Mouse (Mus musculus): ENCODE data around the gene Unc13c. TPM values are rescaled to one million over a fixed set of nuclear protein-coding genes. Genes with fewer than 3 reads are reported as not detected.

The Unc13c gene
- polyA plus RNA-seq, 1 experiment: 0.01 TPM

DNA sequence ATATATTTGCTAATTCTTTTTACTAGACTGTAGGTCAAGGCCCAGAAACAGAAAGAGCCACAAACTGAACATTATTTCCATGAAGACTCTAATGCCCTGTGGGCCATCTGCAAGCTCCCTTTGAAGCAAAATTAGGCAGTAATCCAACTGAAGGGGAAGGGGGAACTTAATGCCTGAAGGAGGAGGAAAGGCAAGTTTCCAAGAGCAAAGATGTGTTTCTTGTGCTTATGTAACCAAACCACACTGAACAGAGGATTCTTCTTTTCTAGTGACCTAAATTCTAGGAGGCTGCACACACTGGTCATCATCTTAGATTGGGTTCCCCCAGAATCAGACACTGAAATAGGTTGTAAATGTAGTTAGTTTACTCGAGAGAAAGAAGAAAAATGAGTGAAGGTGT, 85.6 kb downstream of the Unc13c start:
- Histone ChIP-seq H3K4me3 (ENCODE audit: low read depth, low read length) (no peak overlapping the region), H3K36me3 (ENCODE audit: control insufficient read depth, insufficient read depth, low read length) (no peaks in the 10 kb centered on the region), H3K4me1 (ENCODE audit: control insufficient read depth, insufficient read depth, insufficient read length, low read length) (no peaks in the 10 kb centered on the region), H3K27ac (ENCODE audit: insufficient read depth, low read depth, low read length) (no peak overlapping the region), H3K27me3 (ENCODE audit: control insufficient read depth, insufficient read depth, low read length) (no peaks in the 10 kb centered on the region)
- TF ChIP-seq CTCF (IDR thresholded peaks at IDR 0.05; ENCODE audit: extremely low read depth, insufficient read length, insufficient replicate concordance, low read depth, low read length) (no peak), POLR2A (IDR thresholded peaks at IDR 0.05; ENCODE audit: low read depth, low read length) (no peak)
- WGBS: 74% methylated on average over 1 of the region's 1 CpGs

DNA sequence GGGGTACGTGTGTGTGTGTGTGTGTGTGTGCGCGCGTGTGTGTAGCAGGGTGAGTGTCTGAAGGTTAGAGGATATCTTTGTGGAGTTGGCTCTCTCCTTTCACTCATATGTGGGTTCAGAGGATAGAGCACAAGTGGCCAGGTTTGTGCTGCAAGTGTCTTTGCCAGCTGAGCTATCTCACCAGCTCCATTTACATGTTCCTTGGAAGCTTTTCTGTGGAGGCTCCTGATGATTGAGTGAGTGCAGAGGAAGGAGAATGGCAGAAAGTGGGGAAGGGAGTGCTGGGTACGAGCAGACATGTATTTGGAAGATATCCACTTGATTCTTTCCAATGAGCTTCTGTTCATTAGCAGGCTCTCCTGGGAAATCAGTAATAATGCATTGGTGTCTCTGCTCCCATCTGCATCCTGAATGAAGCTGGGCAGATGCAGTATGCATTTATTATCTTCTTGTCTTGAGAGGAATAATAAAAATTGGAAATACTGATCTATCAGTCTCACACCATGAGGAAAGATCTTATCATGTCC, 86.3 kb downstream of the Unc13c start:
- TF ChIP-seq POLR2A (IDR thresholded peaks at IDR 0.05; ENCODE audit: low read depth, low read length) (no peak), CTCF (IDR thresholded peaks at IDR 0.05; ENCODE audit: extremely low read depth, insufficient read length, insufficient replicate concordance, low read depth, low read length) (no peak)
- Histone ChIP-seq H3K27ac (ENCODE audit: insufficient read depth, low read depth, low read length) (no peak overlapping the region), H3K4me3 (ENCODE audit: low read depth, low read length) (no peak overlapping the region), H3K4me1 (ENCODE audit: control insufficient read depth, insufficient read depth, insufficient read length, low read length) (no peaks in the 10 kb centered on the region), H3K36me3 (ENCODE audit: control insufficient read depth, insufficient read depth, low read length) (no peaks in the 10 kb centered on the region), H3K27me3 (ENCODE audit: control insufficient read depth, insufficient read depth, low read length) (no peaks in the 10 kb centered on the region)
- WGBS: 81% methylated on average over 5 of the region's 5 CpGs

DNA sequence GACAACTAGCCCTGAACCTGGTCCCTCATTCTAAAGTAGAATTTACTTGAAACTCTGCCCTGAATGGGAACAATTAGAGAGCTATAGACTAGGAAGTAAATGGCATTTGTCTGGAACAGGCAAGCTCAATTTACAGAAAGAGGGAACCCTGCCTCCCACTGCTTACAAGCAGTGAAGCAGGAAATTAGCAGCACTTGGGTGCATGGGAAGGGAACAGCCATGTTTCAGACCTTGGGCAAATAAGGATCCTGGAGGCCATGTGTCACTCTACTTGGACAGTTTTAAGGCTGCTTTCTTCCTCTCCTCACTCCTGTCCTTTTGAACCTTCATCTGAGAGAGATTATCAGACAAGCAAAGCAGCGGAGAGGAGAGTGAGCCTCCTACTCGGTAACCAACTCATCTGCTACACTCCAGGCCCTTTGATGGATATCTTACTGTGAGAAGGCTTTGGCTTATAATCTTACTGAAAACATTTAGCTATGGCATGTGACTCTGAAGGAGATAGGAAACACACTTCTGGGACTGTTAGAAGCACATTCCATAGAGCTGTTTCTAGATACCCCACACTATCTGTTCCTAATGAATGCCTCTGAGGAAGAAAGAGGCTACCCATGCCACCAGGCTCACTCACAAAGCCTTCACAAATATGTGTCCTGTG, 101.2 kb downstream of the Unc13c start:
- H3K4me3 ChIP-seq (ENCODE audit: low read depth, low read length): no peak overlapping the region
- H3K27ac ChIP-seq (ENCODE audit: insufficient read depth, low read depth, low read length): no peak overlapping the region
- no peaks in the 10 kb centered on the region for H3K36me3 ChIP-seq (ENCODE audit: control insufficient read depth, insufficient read depth, low read length)
- no peaks in the 10 kb centered on the region for H3K4me1 ChIP-seq (ENCODE audit: control insufficient read depth, insufficient read depth, insufficient read length, low read length)
- 51% methylated on average over 2 of the region's 2 CpGs for WGBS
- no peak for TF ChIP-seq POLR2A (IDR thresholded peaks at IDR 0.05; ENCODE audit: low read depth, low read length)
- no peak for TF ChIP-seq CTCF (IDR thresholded peaks at IDR 0.05; ENCODE audit: extremely low read depth, insufficient read length, insufficient replicate concordance, low read depth, low read length)
- no peaks in the 10 kb centered on the region for H3K27me3 ChIP-seq (ENCODE audit: control insufficient read depth, insufficient read depth, low read length)

DNA sequence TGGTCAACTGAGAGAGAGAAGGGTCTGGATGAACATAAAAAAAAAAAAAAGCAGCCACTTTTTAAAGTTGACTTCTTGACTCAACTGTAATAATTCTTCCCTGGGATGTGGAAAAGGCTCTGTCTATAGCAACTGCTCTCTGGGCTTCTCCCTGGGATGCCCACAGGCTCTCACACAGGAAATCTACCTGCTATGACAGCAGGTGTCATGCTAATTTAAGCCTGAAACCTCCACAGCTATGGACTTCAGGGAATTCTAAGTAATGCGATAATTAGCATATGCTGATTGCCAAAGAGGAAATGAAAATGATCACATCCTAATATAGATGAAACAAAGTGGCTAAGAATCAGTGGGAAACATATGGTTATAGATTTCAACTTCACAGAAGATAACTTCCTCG, 102.1 kb downstream of the Unc13c start:
- Histone ChIP-seq H3K27ac (ENCODE audit: insufficient read depth, low read depth, low read length) (no peak overlapping the region), H3K27me3 (ENCODE audit: control insufficient read depth, insufficient read depth, low read length) (no peaks in the 10 kb centered on the region), H3K4me3 (ENCODE audit: low read depth, low read length) (no peak overlapping the region), H3K36me3 (ENCODE audit: control insufficient read depth, insufficient read depth, low read length) (no peaks in the 10 kb centered on the region), H3K4me1 (ENCODE audit: control insufficient read depth, insufficient read depth, insufficient read length, low read length) (no peaks in the 10 kb centered on the region)
- WGBS: 80% methylated on average over 2 of the region's 2 CpGs
- TF ChIP-seq POLR2A (IDR thresholded peaks at IDR 0.05; ENCODE audit: low read depth, low read length) (no peak), CTCF (IDR thresholded peaks at IDR 0.05; ENCODE audit: extremely low read depth, insufficient read length, insufficient replicate concordance, low read depth, low read length) (no peak)

DNA sequence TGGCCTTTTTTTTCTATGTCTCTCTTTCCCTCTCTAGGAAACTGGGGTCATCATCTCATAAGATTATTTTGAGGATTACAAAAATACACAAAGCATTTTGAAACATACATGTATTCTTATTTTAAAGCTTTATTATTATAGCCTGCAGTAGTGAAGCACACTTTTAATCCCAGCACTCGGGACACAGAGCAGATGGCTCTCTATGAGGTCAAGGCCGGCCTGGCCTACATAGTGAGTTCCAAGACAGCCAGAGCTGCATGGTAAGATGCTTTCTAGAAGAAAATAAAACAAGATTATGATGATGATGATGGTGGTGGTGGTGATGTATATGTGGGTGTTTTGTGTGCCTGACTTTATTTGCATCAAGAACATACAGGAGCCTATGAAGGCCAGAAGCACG, 109.3 kb downstream of the Unc13c start:
- Histone ChIP-seq H3K27me3 (ENCODE audit: control insufficient read depth, insufficient read depth, low read length) (no peaks in the 10 kb centered on the region), H3K4me3 (ENCODE audit: low read depth, low read length) (no peak overlapping the region), H3K36me3 (ENCODE audit: control insufficient read depth, insufficient read depth, low read length) (no peaks in the 10 kb centered on the region), H3K27ac (ENCODE audit: insufficient read depth, low read depth, low read length) (no peak overlapping the region), H3K4me1 (ENCODE audit: control insufficient read depth, insufficient read depth, insufficient read length, low read length) (no peaks in the 10 kb centered on the region)
- 84% methylated on average over 3 of the region's 3 CpGs for WGBS
- TF ChIP-seq POLR2A (IDR thresholded peaks at IDR 0.05; ENCODE audit: low read depth, low read length): no peak

DNA sequence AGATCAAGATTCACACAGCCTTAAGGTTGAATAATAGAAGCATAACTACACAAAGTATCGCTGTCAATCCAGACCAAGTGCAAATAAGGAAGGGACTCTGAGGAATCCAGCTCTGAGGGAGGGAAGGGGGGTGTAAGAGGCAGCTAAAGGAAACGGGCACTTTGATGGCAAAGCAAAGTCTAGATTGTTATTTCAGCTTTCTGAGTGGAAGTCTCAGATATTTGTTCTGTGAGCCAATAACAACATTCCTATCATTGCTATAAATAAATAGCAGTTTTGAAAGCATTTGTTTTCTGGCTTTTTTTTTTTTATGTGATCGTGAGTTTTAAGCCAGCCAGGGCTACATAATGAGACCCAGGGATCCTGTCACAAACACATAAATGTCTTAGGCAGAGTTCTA, 114.5 kb downstream of the Unc13c start:
- no peak overlapping the region for H3K4me3 ChIP-seq (ENCODE audit: low read depth, low read length)
- H3K4me1 ChIP-seq (ENCODE audit: control insufficient read depth, insufficient read depth, insufficient read length, low read length): no peaks in the 10 kb centered on the region
- no peak for TF ChIP-seq CTCF (IDR thresholded peaks at IDR 0.05; ENCODE audit: extremely low read depth, insufficient read length, insufficient replicate concordance, low read depth, low read length)
- no peak for TF ChIP-seq POLR2A (IDR thresholded peaks at IDR 0.05; ENCODE audit: low read depth, low read length)
- 24% methylated on average over 3 of the region's 3 CpGs for WGBS
- H3K27me3 ChIP-seq (ENCODE audit: control insufficient read depth, insufficient read depth, low read length): no peaks in the 10 kb centered on the region
- H3K27ac ChIP-seq (ENCODE audit: insufficient read depth, low read depth, low read length): no peak overlapping the region
- no peaks in the 10 kb centered on the region for H3K36me3 ChIP-seq (ENCODE audit: control insufficient read depth, insufficient read depth, low read length)

DNA sequence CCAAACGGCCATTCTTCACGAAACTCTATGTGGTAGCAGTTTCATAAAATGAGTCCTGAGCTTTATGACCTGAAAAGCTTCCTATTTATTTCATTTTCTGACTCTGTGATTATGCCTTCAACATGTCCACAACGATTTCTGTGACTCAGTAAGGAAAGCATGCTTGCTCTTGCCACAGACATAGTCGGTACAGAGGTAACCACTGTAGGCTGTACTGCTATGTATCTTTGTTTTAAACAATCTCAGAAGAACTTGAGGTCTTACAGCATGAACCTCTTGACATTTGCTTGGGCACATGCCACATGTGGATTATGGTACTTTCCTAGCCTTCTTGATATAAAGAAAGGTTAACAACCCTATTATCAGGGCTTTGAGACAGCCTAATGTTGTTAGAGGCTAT, 162.1 kb downstream of the Unc13c start:
- no peak overlapping the region for H3K4me3 ChIP-seq (ENCODE audit: low read depth, low read length)
- no peak overlapping the region for H3K27ac ChIP-seq (ENCODE audit: insufficient read depth, low read depth, low read length)
- H3K27me3 ChIP-seq (ENCODE audit: control insufficient read depth, insufficient read depth, low read length): no peaks in the 10 kb centered on the region
- WGBS: 70% methylated on average over 4 of the region's 4 CpGs
- no peaks in the 10 kb centered on the region for H3K36me3 ChIP-seq (ENCODE audit: control insufficient read depth, insufficient read depth, low read length)
- TF ChIP-seq CTCF (IDR thresholded peaks at IDR 0.05; ENCODE audit: extremely low read depth, insufficient read length, insufficient replicate concordance, low read depth, low read length) (no peak), POLR2A (IDR thresholded peaks at IDR 0.05; ENCODE audit: low read depth, low read length) (no peak)
- H3K4me1 ChIP-seq (ENCODE audit: control insufficient read depth, insufficient read depth, insufficient read length, low read length): no peaks in the 10 kb centered on the region

Data from small intestine, adult 2 months (tissue).